Mouse (Mus musculus): ENCODE results near the gene Sirt4. TPM values are rescaled to one million over a fixed set of nuclear protein-coding genes. Genes with fewer than 3 reads are reported as not detected.
A peak's percentile ranks its signal among the peaks of the same experiment; 100 is the strongest.

The Sirt4 gene
- 24.2 and 26.2 TPM in 2 replicates for polyA plus RNA-seq (2016; fragmentation: Nextera tagmentation; extraction: Ambion mirVana)

GRCm38 (mm10) chr5:115483947-115484920 is at the start of gene Sirt4:
Gene Sirt4, minus strand, starts transcription at chr5:115484725.
- Histone ChIP-seq H3K9me3 (no peaks in the 10 kb centered on the region), H3K4me2 (replicated peaks) (peak within 1 kb of the TSS; percentile 66), H3K4me1 (peaks cover 22% of the 10 kb centered on the region), H3K27ac (replicated peaks) (peak within 1 kb of the TSS; percentile 78), H3K36me3 (no peaks in the 10 kb centered on the region), H3K4me3 (peak within 1 kb of the TSS; percentile 46), H3K27me3 (peaks cover 41% of the 10 kb centered on the region), H3K9ac (replicated peaks) (peak within 1 kb of the TSS; percentile 62)
- 8% methylated on average over 30 of the region's 30 CpGs for WGBS
- ATAC-seq (ENCODE audit: low FRiP score, low read depth) = peak; percentile 86

GRCm38 (mm10) chr5:115531671-115532270 is 47.2 kb upstream of the Sirt4 start:
- Histone ChIP-seq H3K9me3 (no peaks in the 10 kb centered on the region), H3K4me3 (no peak overlapping the region), H3K9ac (replicated peaks) (no peak overlapping the region), H3K4me2 (replicated peaks) (no peak overlapping the region), H3K4me1 (peaks cover 22% of the 10 kb centered on the region), H3K27ac (replicated peaks) (0 out of 2 replicates have a peak overlapping the region, but pooled peaks have one; percentile 20), H3K27me3 (peaks cover 7% of the 10 kb centered on the region; the same call in 1 of the 2 replicates), H3K36me3 (no peaks in the 10 kb centered on the region)
- ATAC-seq (ENCODE audit: low FRiP score, low read depth) = no peak
- WGBS = 63% methylated on average over 18 of the region's 18 CpGs

DNA sequence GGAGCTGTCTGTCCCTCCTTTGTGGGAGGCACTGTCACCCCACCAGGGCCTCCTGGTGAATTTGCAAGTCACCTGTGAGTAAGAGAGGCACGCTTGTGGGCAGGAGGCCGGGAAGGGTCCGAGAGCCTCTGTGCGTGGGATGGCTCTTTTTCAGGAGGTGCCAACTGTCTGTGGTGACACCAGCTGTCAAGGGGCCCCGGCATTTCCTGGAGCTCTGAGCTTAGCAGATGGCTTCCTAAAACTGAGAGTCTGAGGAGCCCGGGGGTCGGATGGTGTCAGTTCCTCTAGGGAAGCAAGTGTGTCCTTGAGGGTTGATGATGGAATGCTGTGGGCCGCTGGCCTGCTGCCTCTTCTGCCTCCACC is 45.9 kb upstream of the Sirt4 start:
- ATAC-seq (ENCODE audit: low FRiP score, low read depth) = no peak
- Histone ChIP-seq H3K4me2 (replicated peaks) (no peak overlapping the region), H3K9me3 (no peaks in the 10 kb centered on the region), H3K36me3 (no peaks in the 10 kb centered on the region), H3K27ac (replicated peaks) (peak overlapping the region; percentile 30; the same call in 1 of the 2 replicates), H3K4me1 (peaks cover 22% of the 10 kb centered on the region), H3K9ac (replicated peaks) (no peak overlapping the region), H3K4me3 (no peak overlapping the region), H3K27me3 (peaks cover 7% of the 10 kb centered on the region; the same call in 1 of the 2 replicates)
- WGBS = 85% methylated on average over 8 of the region's 8 CpGs

DNA sequence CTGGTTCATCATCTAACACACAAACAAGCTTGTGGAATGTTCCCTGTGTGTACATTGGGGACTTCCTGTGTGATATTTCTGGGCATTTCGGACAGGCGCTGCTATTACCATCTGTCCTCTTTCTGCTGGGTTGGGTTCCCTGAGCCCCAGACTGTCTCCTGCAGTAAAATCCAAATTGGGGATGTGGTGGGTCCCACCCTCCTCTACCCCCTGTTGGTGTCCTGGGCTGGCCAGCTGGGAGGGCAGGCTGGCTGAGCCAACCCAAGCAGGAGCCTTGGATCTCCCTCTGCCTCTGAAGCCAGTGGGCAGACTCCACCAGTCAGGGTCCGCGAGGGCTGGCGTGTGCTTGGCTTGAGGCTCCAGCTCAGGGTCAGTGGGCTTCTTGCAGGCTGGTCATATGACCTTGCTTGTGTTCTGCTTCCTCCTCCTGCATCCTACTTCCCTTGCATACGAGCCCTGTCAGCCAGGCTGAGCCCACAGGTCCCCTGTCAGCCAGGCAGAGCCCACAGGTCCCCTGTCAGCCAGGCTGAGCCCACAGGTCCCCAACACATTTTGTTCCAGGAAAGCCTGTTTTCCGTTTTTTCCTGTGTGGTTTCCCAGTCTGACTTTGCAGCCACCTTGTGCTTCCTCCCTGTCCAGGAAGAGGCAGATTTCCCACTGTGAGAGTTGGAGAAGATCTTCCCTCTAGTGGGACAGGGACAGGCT is 45.4 kb upstream of the Sirt4 start:
- no peak for ATAC-seq (ENCODE audit: low FRiP score, low read depth)
- H3K4me3 ChIP-seq = no peak overlapping the region
- no peak overlapping the region for H3K9ac ChIP-seq (replicated peaks)
- 75% methylated on average over 7 of the region's 7 CpGs for WGBS
- no peaks in the 10 kb centered on the region for H3K9me3 ChIP-seq
- H3K27ac ChIP-seq (replicated peaks) = peak overlapping the region; percentile 30; the same call in 1 of the 2 replicates
- peaks cover 7% of the 10 kb centered on the region; the same call in 1 of the 2 replicates for H3K27me3 ChIP-seq
- no peaks in the 10 kb centered on the region for H3K36me3 ChIP-seq
- H3K4me1 ChIP-seq = peaks cover 22% of the 10 kb centered on the region
- H3K4me2 ChIP-seq (replicated peaks) = no peak overlapping the region

DNA sequence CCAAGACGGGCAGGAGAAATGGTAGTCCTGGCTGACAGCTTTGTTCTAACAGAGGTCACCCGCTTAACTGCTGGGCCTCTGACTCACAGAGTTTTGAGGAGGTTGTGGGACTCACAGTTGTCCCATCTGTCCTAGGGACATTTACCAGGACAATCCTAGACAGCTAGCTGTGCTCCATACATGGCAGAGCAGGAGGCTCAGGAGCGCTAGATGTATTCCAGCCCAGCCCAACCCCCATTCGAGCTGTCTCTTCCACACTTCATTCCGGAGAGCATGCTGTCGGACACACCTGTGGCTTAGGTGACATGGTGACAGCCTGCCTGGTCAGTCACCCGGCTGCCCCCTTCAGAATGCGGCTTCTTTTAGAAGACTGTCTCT is 44.8 kb upstream of the Sirt4 start:
- no peak overlapping the region for H3K4me3 ChIP-seq
- H3K27me3 ChIP-seq = peaks cover 2% of the 10 kb centered on the region; the same call in 1 of the 2 replicates
- no peak for ATAC-seq (ENCODE audit: low FRiP score, low read depth)
- peaks cover 25% of the 10 kb centered on the region for H3K4me1 ChIP-seq
- no peaks in the 10 kb centered on the region for H3K36me3 ChIP-seq
- no peaks in the 10 kb centered on the region for H3K9me3 ChIP-seq
- no peak overlapping the region for H3K4me2 ChIP-seq (replicated peaks)
- WGBS = 81% methylated on average over 8 of the region's 8 CpGs
- 0 out of 2 replicates have a peak overlapping the region, but pooled peaks have one; percentile 30 for H3K27ac ChIP-seq (replicated peaks)
- H3K9ac ChIP-seq (replicated peaks) = no peak overlapping the region

DNA sequence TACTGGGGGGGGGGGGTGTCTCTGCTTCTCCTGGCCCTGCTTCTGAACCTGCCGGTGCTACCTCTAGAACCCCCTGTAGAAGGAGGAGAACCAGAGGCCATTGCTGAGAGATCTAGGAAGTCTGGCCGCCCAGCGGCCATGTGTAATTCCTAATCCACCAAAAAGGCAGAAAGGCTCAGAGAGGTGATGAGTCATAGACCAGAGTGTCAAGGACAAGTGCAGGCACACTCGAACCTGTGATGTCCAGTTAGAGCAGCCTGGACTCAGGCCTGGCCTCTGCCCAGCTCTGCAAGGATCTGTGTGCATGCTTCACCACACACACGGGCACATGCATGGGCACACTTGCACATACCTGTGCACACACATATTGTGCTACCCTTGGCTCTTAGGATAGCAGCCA is 43.6 kb upstream of the Sirt4 start:
- WGBS = 87% methylated on average over 5 of the region's 5 CpGs
- peaks cover 30% of the 10 kb centered on the region for H3K4me1 ChIP-seq

GRCm38 (mm10) chr5:115526456-115527202 is 42.1 kb upstream of the Sirt4 start:
- Histone ChIP-seq H3K4me1 (peaks cover 35% of the 10 kb centered on the region), H3K27ac (replicated peaks) (no peak overlapping the region), H3K36me3 (no peaks in the 10 kb centered on the region), H3K4me2 (replicated peaks) (no peak overlapping the region), H3K9me3 (no peaks in the 10 kb centered on the region), H3K27me3 (no peaks in the 10 kb centered on the region), H3K9ac (replicated peaks) (no peak overlapping the region), H3K4me3 (no peak overlapping the region)
- WGBS = 88% methylated on average over 17 of the region's 17 CpGs
- ATAC-seq (ENCODE audit: low FRiP score, low read depth) = no peak

More for the DNA sequence above, 43.6 kb upstream of the Sirt4 start:
- H3K27ac ChIP-seq (replicated peaks) = no peak overlapping the region
- no peaks in the 10 kb centered on the region for H3K36me3 ChIP-seq
- H3K4me2 ChIP-seq (replicated peaks) = no peak overlapping the region
- H3K27me3 ChIP-seq = no peaks in the 10 kb centered on the region
- no peak overlapping the region for H3K9ac ChIP-seq (replicated peaks)
- H3K4me3 ChIP-seq = no peak overlapping the region
- H3K9me3 ChIP-seq = no peaks in the 10 kb centered on the region
- ATAC-seq (ENCODE audit: low FRiP score, low read depth) = no peak

- H3K4me1 ChIP-seq = peaks cover 32% of the 10 kb centered on the region
- no peaks in the 10 kb centered on the region for H3K9me3 ChIP-seq
- no peaks in the 10 kb centered on the region for H3K36me3 ChIP-seq
- H3K27ac ChIP-seq (replicated peaks) = no peak overlapping the region
- no peak overlapping the region for H3K9ac ChIP-seq (replicated peaks)
- no peak for ATAC-seq (ENCODE audit: low FRiP score, low read depth)
- no peak overlapping the region for H3K4me3 ChIP-seq
- no peaks in the 10 kb centered on the region for H3K27me3 ChIP-seq
- WGBS = 84% methylated on average over 9 of the region's 9 CpGs
- H3K4me2 ChIP-seq (replicated peaks) = no peak overlapping the region
Observed at GRCm38 (mm10) chr5:115525943-115526342, 41.4 kb upstream of the Sirt4 start.

- Histone ChIP-seq H3K9ac (replicated peaks) (no peak overlapping the region), H3K4me3 (no peak overlapping the region), H3K36me3 (no peaks in the 10 kb centered on the region), H3K4me2 (replicated peaks) (no peak overlapping the region), H3K27me3 (no peaks in the 10 kb centered on the region), H3K27ac (replicated peaks) (no peak overlapping the region), H3K9me3 (no peaks in the 10 kb centered on the region), H3K4me1 (peaks cover 32% of the 10 kb centered on the region)
- 91% methylated on average over 4 of the region's 4 CpGs for WGBS
- no peak for ATAC-seq (ENCODE audit: low FRiP score, low read depth)
Observed at GRCm38 (mm10) chr5:115525416-115525815, 40.9 kb upstream of the Sirt4 start.

DNA sequence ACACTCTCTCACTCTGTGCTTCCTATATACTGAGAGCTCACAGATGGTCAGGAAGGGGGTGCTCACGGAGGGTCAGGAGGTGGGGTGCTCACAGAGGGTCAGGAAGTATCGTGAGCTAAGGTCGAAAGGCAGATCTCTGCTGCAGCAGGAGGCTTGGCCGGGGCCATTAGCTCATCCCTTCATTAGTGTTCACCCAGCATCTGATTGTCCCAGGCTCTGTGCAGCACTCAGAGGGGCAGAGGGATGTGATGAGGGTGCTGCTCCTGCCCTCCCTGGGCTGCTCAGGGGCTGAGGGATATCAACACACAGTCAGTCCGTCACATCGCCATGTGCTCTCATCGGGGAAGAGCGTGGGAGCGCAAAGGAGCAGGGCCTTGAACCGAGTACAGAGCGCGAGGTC is 39.9 kb upstream of the Sirt4 start:
- Histone ChIP-seq H3K36me3 (no peaks in the 10 kb centered on the region), H3K4me3 (no peak overlapping the region), H3K9ac (replicated peaks) (no peak overlapping the region), H3K27ac (replicated peaks) (no peak overlapping the region), H3K4me2 (replicated peaks) (peak overlapping the region; percentile 4; the same call in 1 of the 2 replicates), H3K27me3 (no peaks in the 10 kb centered on the region), H3K9me3 (no peaks in the 10 kb centered on the region), H3K4me1 (peaks cover 23% of the 10 kb centered on the region)
- ATAC-seq (ENCODE audit: low FRiP score, low read depth) = no peak
- WGBS = 54% methylated on average over 12 of the region's 12 CpGs

GRCm38 (mm10) chr5:115523971-115524370 is 39.4 kb upstream of the Sirt4 start:
- peak overlapping the region; percentile 4 for H3K4me2 ChIP-seq (replicated peaks)
- H3K4me3 ChIP-seq = no peak overlapping the region
- 4% methylated on average over 15 of the region's 15 CpGs for WGBS
- H3K27ac ChIP-seq (replicated peaks) = no peak overlapping the region
- H3K36me3 ChIP-seq = no peaks in the 10 kb centered on the region
- H3K9me3 ChIP-seq = no peaks in the 10 kb centered on the region
- ATAC-seq (ENCODE audit: low FRiP score, low read depth) = no peak
- no peaks in the 10 kb centered on the region for H3K27me3 ChIP-seq
- peaks cover 22% of the 10 kb centered on the region for H3K4me1 ChIP-seq
- no peak overlapping the region for H3K9ac ChIP-seq (replicated peaks)

Data from midbrain, embryonic 12.5 days (tissue).